Mouse (Mus musculus) embryo, embryonic 11.5 days (tissue): ENCODE data around the gene Krt31.
A peak's percentile ranks its signal among the peaks of the same experiment; 100 is the strongest.

Experiments
- DNase-seq: peaks from one replicate; pipeline ENCODE4 v3.0.0-alpha.2; 2012; ENCODE audit warnings: low read depth, low spot score

The Krt31 gene

DNA sequence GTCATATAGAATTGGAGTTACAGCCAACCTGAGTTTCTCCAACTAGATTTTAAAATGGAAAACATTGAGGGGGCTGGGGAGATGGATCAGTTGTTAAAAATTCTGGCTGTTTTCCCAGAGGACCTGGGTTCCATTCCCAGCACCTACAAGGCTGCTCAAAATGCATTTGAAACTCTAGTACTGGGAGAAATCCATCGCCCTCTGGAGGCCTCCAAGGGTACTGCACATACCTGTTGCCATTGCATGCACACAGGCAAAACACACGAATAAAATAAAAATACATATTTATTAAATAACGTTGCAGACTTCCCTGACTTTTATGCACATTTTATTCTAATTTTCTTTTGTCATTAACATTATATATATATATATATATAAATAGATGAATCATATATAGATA lies 43.7 kb downstream of the Krt31 start:
- no peak for DNase-seq

DNA sequence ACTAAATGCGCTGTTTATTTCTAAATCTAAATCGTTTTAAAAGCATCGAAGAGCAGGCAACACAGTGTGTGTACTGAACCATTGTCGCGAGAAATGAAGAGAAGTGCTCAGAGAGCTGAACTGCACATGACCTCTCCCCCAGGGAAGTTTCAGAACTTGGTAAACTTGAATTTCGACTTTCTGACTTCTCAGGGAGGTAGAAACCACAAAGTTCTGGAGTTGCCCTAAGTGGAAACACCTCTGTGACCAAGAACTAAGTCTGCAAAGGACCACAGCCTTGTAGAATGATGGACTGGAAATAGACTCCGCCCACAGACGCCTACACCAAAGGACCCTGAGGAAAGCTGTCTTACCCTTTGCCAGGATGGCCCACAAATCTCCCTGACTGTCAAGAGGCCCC lies 44.4 kb downstream of the Krt31 start:
- no peak for DNase-seq

DNA sequence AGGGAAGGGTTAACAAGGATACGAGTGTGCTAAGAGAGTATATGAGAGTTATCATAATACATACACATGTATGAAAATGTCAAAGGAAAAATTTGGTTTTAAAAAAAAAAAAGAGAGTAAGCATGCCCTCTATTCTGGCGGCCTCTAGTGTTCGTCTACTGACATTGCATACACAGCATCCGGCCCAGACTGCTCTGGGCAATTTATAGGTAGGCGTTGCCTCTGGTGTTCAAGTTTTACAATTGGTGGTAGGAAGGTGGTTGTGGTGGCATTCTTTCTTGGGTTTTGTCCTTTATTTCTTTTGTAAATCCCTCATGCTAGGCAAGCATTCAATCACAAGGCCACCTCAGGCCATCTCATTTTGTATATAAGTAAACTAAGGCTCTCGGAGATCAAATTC lies 45.5 kb downstream of the Krt31 start:
- peak; percentile 43 for DNase-seq

DNA sequence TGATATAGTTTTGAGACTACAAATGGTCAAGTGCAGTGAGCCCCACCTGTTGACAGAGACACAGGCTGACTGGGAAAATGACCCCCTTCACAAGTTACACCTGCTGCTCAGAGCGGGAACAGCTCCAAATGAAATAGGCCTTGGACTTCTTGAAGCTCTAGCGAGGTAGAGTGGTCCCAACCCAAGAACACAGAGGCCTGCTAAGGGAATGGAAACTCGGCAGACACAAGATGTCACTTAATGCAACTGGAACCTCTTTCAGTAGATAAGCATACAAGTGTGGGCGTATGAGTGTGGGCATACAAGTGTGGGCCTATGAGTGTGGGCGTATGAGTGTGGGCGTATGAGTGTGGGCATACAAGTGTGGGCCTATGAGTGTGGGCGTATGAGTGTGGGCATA lies 51.3 kb downstream of the Krt31 start:
- no peak for DNase-seq
